Mouse (Mus musculus): ENCODE measurements around the gene Zcrb1.
A peak's percentile ranks its signal among the peaks of the same experiment; 100 is the strongest.
"Not testable (repeated sequence)": the region's sequence is repeated elsewhere in the genome, so short reads cannot be mapped to it uniquely, and the experiment has no call there.

Gene Zcrb1

DNA sequence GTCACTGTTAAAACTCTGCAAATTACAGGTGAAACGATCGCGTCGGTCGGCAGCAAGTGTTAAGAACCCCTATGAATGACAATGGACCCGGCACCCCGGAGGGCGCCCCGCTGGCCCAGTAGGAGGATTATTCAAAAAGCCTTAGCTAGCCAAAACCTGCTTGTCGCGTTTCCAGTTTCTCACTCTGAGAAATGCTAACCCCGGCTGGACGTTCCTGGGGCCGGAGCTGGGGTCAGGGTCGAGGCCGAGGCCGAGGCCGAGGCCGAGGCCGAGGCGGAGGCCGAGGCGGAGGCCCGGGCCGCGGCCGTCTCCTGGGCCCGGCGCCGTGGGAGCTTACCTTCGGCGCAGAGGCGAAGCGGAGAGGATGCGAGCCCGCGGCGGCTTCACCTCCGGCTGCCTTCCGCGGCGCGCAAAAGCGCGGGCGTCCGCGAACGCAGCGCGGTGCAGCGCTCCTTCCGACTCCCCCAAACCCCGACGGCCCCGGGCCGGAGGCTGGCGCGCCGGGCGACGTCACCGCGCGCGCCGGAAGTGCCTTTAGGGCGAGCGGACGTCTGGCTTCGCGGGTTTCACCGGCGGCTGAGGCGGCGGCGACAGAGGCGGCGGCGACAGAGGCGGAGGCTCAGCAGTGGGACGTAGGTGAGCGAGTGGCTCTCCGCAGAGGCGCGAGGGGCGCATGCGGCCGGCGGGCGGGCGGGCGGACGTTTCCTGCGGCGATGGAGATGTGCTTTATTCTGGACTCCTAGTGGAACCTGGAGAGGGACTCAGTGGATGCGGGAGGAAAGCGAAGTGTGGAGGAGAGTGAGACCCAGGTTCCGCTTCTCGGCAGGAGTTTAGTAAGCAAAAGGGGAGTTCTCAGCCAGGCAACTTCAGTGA lies at the start of gene Zcrb1, which contains the start of gene Pphln1:
Zcrb1 (minus strand) TSS at position 509 of the 873 bp plus-strand sequence.
Pphln1 (plus strand) TSS at position 525 of the 873 bp plus-strand sequence.
- peak; percentile 92 for DNase-seq

DNA sequence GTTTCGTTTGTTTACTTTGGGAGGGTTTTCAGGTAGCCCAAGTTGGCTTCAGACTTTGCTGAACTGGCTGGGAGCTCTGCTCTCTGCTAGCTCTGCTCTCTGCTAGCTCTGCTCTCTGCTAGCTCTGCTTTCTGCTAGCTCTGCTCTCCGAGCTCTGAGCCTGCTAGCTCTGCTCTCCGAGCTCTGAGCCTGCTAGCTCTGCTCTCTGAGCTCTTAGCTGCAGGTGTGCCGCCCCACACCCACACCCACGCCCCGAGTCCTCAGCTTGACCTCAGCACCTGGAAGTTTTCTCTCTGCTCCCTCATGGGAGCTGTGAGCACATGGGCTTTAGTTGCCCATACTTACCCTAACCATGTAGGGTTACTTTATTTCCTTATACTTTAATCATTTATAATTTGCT lies 45.5 kb upstream of the Zcrb1 start:
- DNase-seq = peak; percentile 35

- peak; percentile 32 for DNase-seq
Measured at GRCm38 (mm10) chr15:93442271-93442670, 44.1 kb upstream of the Zcrb1 start.

DNA sequence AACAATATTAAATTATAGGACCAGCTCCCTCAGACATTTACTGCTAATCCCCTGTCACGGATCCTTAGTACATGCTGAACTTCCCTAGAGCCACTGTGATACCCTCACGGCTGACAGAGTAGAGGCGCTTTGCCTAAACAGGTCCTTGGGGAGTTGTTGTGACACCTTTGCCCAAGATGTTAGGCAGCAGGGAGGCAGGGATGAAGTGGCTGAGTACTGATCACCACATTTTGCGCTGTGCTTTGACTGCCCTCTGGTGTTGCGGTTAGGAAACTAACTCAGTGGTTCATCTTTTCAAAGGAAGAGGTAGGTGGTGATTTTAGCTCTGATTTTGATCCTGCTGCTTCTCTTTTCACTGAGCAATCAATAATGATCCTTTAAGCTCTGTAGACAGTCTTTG lies 40.5 kb upstream of the Zcrb1 start:
- DNase-seq = peak; percentile 73

DNA sequence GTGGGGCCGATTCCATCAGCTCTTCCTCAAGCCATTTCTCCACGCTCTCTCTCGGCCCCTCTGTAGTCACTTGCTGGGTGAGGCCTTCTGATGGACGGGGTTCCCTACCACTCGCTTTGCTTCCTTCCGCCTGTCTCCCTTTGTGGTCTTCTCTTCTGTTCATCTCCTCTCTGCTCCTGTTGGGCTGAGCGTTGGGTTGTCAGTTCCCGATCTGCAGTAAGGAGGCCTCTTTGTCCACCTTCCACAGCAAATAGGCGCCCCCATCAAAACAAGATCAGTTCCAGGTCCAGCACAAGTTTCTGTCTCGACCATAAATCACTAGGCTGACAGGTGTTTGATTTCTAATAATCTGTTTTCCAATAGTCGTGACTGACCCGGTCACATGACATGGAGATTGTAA lies 37.9 kb upstream of the Zcrb1 start:
- no peak for DNase-seq

GRCm38 (mm10) chr15:93433811-93434210 lies 35.7 kb upstream of the Zcrb1 start:
- DNase-seq = no peak

- peak; percentile 41 for DNase-seq
Measured at GRCm38 (mm10) chr15:93422537-93422936, 24.4 kb upstream of the Zcrb1 start.

DNA sequence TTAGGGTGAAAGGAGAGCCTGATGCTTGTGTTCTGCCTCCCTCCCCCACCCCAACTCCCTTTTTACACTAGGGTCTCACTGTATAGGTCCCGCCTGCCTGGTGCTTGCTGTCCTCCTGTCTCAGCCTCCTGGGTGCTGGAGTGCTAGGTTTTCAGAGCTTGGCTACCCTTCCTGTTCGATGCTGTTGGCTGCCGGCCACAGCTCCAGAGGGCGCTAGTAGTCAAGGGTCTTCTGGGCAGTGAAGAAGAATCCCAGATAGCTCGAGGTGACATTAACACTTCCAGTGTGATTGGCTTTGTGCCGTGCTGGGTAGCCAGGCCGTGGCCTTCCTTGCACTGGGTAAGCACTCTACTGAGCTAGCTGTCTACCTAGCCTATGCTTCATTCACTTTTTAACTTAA lies 22.5 kb upstream of the Zcrb1 start:
- DNase-seq = peak; percentile 23

DNA sequence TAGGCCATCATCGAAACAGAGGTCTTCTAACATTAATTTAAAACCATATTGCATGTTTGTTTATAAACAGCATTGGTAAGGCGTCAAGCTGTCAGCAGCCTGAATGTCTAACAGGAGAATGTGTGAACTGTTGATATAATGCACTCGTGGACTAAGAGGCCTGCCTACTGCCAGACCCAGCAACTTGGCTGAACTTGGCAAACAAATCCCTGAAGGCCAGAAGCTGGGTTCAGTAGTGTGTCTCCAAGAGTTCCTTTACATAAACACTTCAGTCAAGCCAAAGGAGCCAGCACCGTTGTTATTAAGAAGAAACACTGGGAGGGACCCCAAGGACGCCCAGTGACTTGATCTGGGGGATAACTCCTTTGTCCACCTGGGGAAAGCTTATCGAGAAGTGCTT lies 18.2 kb upstream of the Zcrb1 start:
- no peak for DNase-seq

DNA sequence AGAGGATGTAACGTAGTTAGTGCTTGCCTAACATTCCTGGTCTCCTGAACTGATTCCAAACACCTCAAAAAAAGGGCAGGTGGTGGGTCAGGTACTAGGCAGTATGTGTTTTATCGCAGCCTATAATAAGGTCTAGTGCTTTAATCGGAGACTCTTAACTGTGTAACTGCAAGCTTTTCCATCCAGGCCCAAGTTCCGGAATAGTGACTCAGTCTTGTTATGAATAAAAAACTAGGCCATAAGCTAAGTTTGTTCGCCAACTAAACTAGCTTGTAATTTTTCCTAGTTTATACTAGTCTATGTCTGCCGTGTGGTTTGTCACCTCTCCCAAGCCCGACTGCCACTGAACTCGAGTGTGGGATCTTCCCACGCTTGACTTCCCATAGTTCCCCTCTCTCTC lies 16.3 kb upstream of the Zcrb1 start:
- DNase-seq = no peak

DNA sequence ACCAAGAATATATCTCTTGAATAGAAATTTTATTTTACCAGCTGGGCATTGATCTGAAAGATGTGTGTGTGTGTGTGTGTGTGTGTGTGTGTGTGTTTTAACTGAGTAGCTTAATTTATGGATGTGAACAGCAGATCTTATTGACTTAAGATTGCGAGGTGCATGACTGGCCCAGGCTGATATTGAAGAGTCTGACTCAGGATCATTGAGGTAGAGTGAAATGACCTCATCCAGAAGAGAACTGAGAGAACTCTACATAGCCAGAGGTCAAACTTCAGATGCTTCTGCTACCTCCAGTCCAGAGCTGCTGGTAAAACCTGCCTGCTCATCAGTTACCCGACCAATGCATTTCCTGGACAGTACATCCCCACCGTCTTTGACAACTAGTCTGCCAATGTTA lies 14.3 kb upstream of the Zcrb1 start:
- DNase-seq = no peak

GRCm38 (mm10) chr15:93406492-93406891 lies 8.4 kb upstream of the Zcrb1 start:
- no peak for DNase-seq

DNA sequence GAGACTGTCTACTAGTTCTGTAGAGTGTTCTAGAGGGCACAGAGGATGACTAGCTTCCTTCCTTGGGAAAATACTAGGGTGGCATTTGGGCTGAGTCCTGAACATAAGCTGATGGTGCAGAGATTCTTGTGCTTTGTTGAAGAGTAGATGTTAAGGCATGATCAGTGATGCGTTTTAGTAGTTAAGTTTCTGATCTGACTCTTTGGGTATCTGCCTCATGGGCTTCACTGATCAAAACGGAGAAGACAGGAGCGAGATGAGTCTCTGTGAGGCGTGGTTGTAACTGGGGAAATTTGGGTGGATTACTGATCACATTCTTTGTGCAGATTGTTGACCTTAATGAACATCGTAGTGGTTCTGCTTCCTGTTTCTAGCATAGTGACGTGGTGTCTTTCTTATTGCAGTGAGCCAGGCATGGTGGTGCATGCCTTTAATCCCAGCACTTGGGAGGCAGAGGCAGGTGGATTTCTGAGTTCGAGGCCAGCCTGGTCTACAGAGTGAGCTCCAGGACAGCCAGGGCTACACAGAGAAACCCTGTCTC lies 7.4 kb upstream of the Zcrb1 start:
- no peak for DNase-seq

DNA sequence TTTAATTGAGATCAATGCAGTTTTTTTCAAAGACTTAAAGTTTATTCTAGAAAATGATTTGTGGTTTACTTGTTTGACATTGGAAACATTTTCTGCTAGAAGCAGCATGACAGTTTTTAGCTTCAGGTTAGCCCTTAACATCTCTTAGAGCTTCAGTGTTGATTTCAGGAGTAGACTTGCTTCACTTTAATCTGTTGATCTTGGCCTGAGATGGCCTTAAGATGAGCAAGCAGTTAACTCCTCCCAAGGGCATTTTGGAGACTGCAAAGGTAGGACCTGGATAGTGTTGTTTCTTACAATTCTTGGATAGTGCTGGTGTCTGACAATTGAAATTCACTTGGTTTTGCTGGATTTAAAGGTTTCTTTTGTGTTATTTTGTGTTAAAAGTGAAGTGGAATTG lies 6.7 kb upstream of the Zcrb1 start:
- DNase-seq = no peak

DNA sequence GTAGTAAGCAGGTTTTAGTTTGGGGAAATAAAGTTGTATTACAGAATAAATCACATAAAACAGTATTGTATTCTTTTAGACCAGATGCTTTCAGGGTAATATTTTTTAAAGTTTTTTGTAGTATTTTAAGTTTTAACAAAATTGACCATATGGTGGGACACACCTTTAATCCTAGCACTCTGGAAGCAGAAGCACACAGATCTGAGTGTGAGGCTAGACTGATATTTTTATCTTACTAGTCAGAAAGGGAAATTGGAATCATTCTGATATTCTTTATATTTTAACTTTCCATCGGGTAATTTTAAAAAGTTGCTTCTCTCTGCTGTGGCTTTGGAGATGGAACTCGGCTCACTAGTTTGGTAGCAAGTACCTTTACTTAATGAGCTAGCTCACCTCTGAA lies 4.6 kb upstream of the Zcrb1 start:
- DNase-seq = no peak

GRCm38 (mm10) chr15:93401446-93401845 lies 3.3 kb upstream of the Zcrb1 start:
- no peak for DNase-seq

GRCm38 (mm10) chr15:93398699-93399540 lies 786 bp upstream of the Zcrb1 start:
- peak; percentile 34 for DNase-seq

DNA sequence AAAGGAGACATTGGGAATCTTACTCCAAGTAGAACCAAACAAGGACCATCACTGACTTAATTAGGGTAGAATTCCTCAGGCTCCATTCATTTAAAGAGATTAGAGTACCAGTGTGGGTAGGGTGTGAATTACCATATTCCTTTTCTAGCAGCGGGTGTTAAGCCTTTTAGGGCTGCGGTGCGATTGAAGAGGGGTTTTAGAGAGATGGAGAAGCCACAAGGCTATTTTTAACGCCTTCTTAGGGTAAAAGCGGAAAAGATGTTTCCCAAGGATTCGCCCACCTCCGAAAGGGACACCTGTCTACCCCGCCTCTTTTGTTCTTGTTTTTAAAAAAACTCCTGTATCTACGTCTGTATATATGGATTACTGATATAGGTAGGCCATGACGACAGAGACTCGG lies 865 bp downstream of the Zcrb1 start:
- no peak for DNase-seq

DNA sequence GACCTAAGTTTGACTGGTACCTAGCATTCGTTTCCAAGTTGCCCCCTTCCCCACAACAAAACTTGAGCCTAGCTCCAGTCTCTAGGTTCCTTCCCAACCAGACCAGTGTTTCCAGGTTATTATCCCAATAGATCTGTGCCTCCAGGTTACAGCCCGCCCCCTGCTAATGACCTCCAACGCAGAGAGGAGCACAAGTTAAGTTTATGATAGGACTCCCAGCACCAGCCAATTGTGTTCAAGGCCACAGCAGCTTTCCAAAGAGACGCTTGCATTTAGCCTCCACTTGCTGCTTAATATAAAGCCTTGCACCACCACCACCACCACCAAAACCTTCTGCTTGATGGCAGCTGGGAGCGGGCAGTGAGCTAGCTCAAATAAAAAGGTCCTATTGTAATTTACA lies 16.8 kb downstream of the Zcrb1 start:
- DNase-seq = no peak

DNA sequence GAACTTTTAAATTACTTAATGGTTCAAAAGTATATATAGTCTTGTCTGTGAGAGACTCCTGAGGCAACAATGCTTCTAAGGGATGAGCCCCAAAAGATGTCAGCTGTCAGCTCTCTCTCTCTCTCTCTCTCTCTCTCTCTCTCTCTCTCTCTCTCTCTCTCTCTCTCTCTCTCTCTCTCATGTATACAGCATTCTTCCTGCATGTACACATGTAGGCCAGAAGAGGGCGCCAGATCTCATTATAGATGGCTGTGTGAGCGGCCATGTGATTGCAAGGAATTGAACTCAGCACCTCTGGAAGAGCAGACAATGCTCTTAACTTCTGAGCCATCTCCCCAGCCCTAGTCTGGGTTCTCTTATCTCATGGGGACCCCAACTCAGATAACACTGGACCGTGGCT lies 19.0 kb downstream of the Zcrb1 start:
- DNase-seq = peak; percentile 46

- DNase-seq = no peak
Measured at GRCm38 (mm10) chr15:93375696-93376095, 22.4 kb downstream of the Zcrb1 start.

GRCm38 (mm10) chr15:93372525-93373119 lies 25.5 kb downstream of the Zcrb1 start:
- DNase-seq = not testable (repeated sequence)

DNA sequence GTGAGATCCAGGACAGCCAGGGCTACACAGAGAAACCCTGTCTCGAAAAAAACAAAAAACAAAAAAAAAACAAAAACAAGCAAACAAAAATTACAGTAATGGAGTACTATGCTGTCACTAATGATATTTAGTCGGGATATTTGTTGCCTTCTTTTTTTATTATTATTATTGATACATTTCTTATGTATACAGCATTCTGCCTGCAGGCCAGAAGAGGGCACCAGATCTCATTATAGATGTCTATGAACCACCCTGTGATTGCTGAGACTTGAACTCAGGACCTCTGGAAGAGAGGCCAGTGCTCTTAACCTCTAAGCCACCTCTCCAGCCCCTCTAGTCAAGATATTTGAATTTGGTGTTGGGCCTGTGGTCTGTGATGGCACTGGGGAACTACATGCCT lies 26.3 kb downstream of the Zcrb1 start:
- peak; percentile 16 for DNase-seq
